Mouse (Mus musculus) stomach, postnatal 0 days (tissue): ENCODE data around the gene Sprr1a.

Source experiments
- CTCF ChIP-seq: IDR thresholded peaks from 2 replicates; pipeline ENCODE4 v1.5.1; 2016; ENCODE audit warnings: antibody characterized with exemption, low read depth, mild to moderate bottlenecking, moderate library complexity
- EP300 ChIP-seq: optimal IDR thresholded peaks from 2 replicates; pipeline ENCODE3; 2016; ENCODE audit warnings: antibody characterized with exemption

DNA sequence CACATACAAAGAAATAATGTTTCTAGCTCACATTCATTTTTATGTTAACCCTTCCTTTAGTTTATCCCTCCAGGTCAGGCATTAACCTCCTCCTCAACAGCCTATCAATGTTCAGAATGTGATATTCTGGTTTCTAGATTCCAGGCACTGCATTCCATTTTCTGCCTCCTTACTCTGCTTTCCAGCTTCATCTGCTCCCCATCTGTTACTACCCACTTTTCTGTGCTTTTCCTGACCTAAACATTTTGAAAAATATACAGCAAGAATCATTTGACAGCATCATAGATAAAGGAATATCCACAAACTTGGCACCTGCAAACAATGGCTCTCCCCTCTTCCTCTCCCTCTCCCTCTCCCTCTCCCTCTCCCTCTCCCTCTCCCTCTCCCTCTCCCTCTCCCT is 17.8 kb upstream of the Sprr1a start:
- TF ChIP-seq CTCF (no peak), EP300 (no peak)
